Mouse (Mus musculus): ENCODE results near the gene Sec14l1. TPM values are rescaled to one million over a fixed set of nuclear protein-coding genes. Genes with fewer than 3 reads are reported as not detected.
"Not testable (repeated sequence)": the region's sequence is repeated elsewhere in the genome, so short reads cannot be mapped to it uniquely, and the experiment has no call there.

The Sec14l1 gene
- polyA plus RNA-seq (2016; fragmentation: Nextera tagmentation; extraction: Ambion mirVana), result 44.3 and 46.7 TPM in 2 replicates

GRCm38 (mm10) chr11:117114592-117115345 lies at the start of gene Sec14l1:
Gene Sec14l1 (plus strand): TSS chr11:117115168.
- Histone ChIP-seq H3K27ac (peak within 1 kb of the TSS; percentile 93), H3K9me3 (peaks cover 3% of the 10 kb centered on the region; the same call in 1 of the 2 replicates), H3K27me3 (ENCODE audit: poor library complexity, severe bottlenecking) (no peaks in the 10 kb centered on the region)

GRCm38 (mm10) chr11:117065602-117066001 lies 49.4 kb upstream of the Sec14l1 start:
- H3K4me1 ChIP-seq, result peaks cover 23% of the 10 kb centered on the region
- not testable (repeated sequence) for H3K4me3 ChIP-seq; H3K36me3 ChIP-seq (replicated peaks); H3K27me3 ChIP-seq (ENCODE audit: poor library complexity, severe bottlenecking); DNase-seq (ENCODE audit: extremely low spot score, low spot score); H3K27ac ChIP-seq; H3K9me3 ChIP-seq
- WGBS, result 92% methylated on average over 5 of the region's 5 CpGs

More at GRCm38 (mm10) chr11:117114592-117115345, at the start of gene Sec14l1:
- DNase-seq (ENCODE audit: extremely low spot score, low spot score), result peak; percentile 100
- Histone ChIP-seq H3K4me1 (peaks cover 67% of the 10 kb centered on the region), H3K36me3 (replicated peaks) (peaks cover 15% of the 10 kb centered on the region), H3K4me3 (peak within 1 kb of the TSS; percentile 75)
- 1% methylated on average over 67 of the region's 67 CpGs for WGBS

- Histone ChIP-seq H3K27ac (no peak overlapping the region), H3K9me3 (no peaks in the 10 kb centered on the region), H3K4me3 (no peak overlapping the region), H3K36me3 (replicated peaks) (no peaks in the 10 kb centered on the region), H3K27me3 (ENCODE audit: poor library complexity, severe bottlenecking) (peaks cover 12% of the 10 kb centered on the region), H3K4me1 (peaks cover 19% of the 10 kb centered on the region)
- no peak for DNase-seq (ENCODE audit: extremely low spot score, low spot score)
- WGBS, result 83% methylated on average over 5 of the region's 5 CpGs
Measured at GRCm38 (mm10) chr11:117066738-117067137, 48.2 kb upstream of the Sec14l1 start.

GRCm38 (mm10) chr11:117068332-117068731 lies 46.6 kb upstream of the Sec14l1 start:
- no peaks in the 10 kb centered on the region for H3K36me3 ChIP-seq (replicated peaks)
- no peaks in the 10 kb centered on the region for H3K9me3 ChIP-seq
- H3K27me3 ChIP-seq (ENCODE audit: poor library complexity, severe bottlenecking), result peaks cover 16% of the 10 kb centered on the region
- H3K27ac ChIP-seq, result no peak overlapping the region
- H3K4me1 ChIP-seq, result peaks cover 14% of the 10 kb centered on the region
- 82% methylated on average over 1 of the region's 1 CpGs for WGBS
- no peak for DNase-seq (ENCODE audit: extremely low spot score, low spot score)
- no peak overlapping the region for H3K4me3 ChIP-seq

GRCm38 (mm10) chr11:117069027-117069426 lies 45.9 kb upstream of the Sec14l1 start:
- H3K27ac ChIP-seq, result no peak overlapping the region
- no peak for DNase-seq (ENCODE audit: extremely low spot score, low spot score)
- H3K9me3 ChIP-seq, result no peaks in the 10 kb centered on the region
- H3K27me3 ChIP-seq (ENCODE audit: poor library complexity, severe bottlenecking), result peaks cover 16% of the 10 kb centered on the region
- H3K36me3 ChIP-seq (replicated peaks), result no peaks in the 10 kb centered on the region
- peaks cover 8% of the 10 kb centered on the region for H3K4me1 ChIP-seq
- WGBS, result 83% methylated on average over 3 of the region's 3 CpGs
- no peak overlapping the region for H3K4me3 ChIP-seq

- H3K9me3 ChIP-seq, result no peaks in the 10 kb centered on the region
- no peak for DNase-seq (ENCODE audit: extremely low spot score, low spot score)
- no peak overlapping the region for H3K4me3 ChIP-seq
- 85% methylated on average over 7 of the region's 7 CpGs for WGBS
- peaks cover 16% of the 10 kb centered on the region for H3K27me3 ChIP-seq (ENCODE audit: poor library complexity, severe bottlenecking)
- H3K36me3 ChIP-seq (replicated peaks), result no peaks in the 10 kb centered on the region
- no peak overlapping the region for H3K27ac ChIP-seq
- H3K4me1 ChIP-seq, result peaks cover 5% of the 10 kb centered on the region; the same call in 1 of the 2 replicates
Measured at GRCm38 (mm10) chr11:117070711-117071110, 44.3 kb upstream of the Sec14l1 start.

GRCm38 (mm10) chr11:117072128-117072527 lies 42.8 kb upstream of the Sec14l1 start:
- H3K36me3 ChIP-seq (replicated peaks), result no peaks in the 10 kb centered on the region
- peak overlapping the region; percentile 21; the same call in 1 of the 2 replicates for H3K4me3 ChIP-seq
- DNase-seq (ENCODE audit: extremely low spot score, low spot score), result peak; percentile 89
- peak overlapping the region; percentile 64 for H3K27ac ChIP-seq
- WGBS, result 3% methylated on average over 13 of the region's 13 CpGs
- H3K27me3 ChIP-seq (ENCODE audit: poor library complexity, severe bottlenecking), result peaks cover 16% of the 10 kb centered on the region
- H3K9me3 ChIP-seq, result no peaks in the 10 kb centered on the region
- H3K4me1 ChIP-seq, result peaks cover 16% of the 10 kb centered on the region

GRCm38 (mm10) chr11:117073426-117073825 lies 41.5 kb upstream of the Sec14l1 start:
- Histone ChIP-seq H3K36me3 (replicated peaks) (peaks cover 10% of the 10 kb centered on the region), H3K4me3 (no peak overlapping the region), H3K9me3 (no peaks in the 10 kb centered on the region), H3K4me1 (peaks cover 28% of the 10 kb centered on the region), H3K27ac (no peak overlapping the region), H3K27me3 (ENCODE audit: poor library complexity, severe bottlenecking) (peaks cover 16% of the 10 kb centered on the region)
- no peak for DNase-seq (ENCODE audit: extremely low spot score, low spot score)
- WGBS, result 94% methylated on average over 9 of the region's 9 CpGs

GRCm38 (mm10) chr11:117076576-117077196 lies 38.3 kb upstream of the Sec14l1 start:
- Histone ChIP-seq H3K27ac (peak overlapping the region; percentile 95), H3K4me3 (peak overlapping the region; percentile 96), H3K4me1 (peaks cover 41% of the 10 kb centered on the region), H3K27me3 (ENCODE audit: poor library complexity, severe bottlenecking) (peaks cover 4% of the 10 kb centered on the region), H3K9me3 (no peaks in the 10 kb centered on the region), H3K36me3 (replicated peaks) (peaks cover 42% of the 10 kb centered on the region)
- peak; percentile 90 for DNase-seq (ENCODE audit: extremely low spot score, low spot score)
- under 1% methylated on average over 54 of the region's 54 CpGs for WGBS

GRCm38 (mm10) chr11:117077227-117077626 lies 37.7 kb upstream of the Sec14l1 start:
- Histone ChIP-seq H3K4me3 (peak overlapping the region; percentile 96), H3K4me1 (peaks cover 45% of the 10 kb centered on the region), H3K9me3 (no peaks in the 10 kb centered on the region), H3K27me3 (ENCODE audit: poor library complexity, severe bottlenecking) (no peaks in the 10 kb centered on the region), H3K36me3 (replicated peaks) (peaks cover 42% of the 10 kb centered on the region), H3K27ac (peak overlapping the region; percentile 95)
- DNase-seq (ENCODE audit: extremely low spot score, low spot score), result no peak
- 4% methylated on average over 8 of the region's 8 CpGs for WGBS

- no peaks in the 10 kb centered on the region for H3K9me3 ChIP-seq
- 0 out of 2 replicates have a peak overlapping the region, but pooled peaks have one; percentile 5 for H3K27ac ChIP-seq
- peaks cover 46% of the 10 kb centered on the region for H3K36me3 ChIP-seq (replicated peaks)
- peak overlapping the region; percentile 96 for H3K4me3 ChIP-seq
- DNase-seq (ENCODE audit: extremely low spot score, low spot score), result no peak
- 90% methylated on average over 8 of the region's 8 CpGs for WGBS
- H3K4me1 ChIP-seq, result peaks cover 48% of the 10 kb centered on the region
- no peaks in the 10 kb centered on the region for H3K27me3 ChIP-seq (ENCODE audit: poor library complexity, severe bottlenecking)
Measured at GRCm38 (mm10) chr11:117077902-117078301, 37.1 kb upstream of the Sec14l1 start.

GRCm38 (mm10) chr11:117078637-117079240 lies 36.2 kb upstream of the Sec14l1 start:
- Histone ChIP-seq H3K4me1 (peaks cover 48% of the 10 kb centered on the region), H3K27ac (no peak overlapping the region), H3K36me3 (replicated peaks) (peaks cover 54% of the 10 kb centered on the region), H3K27me3 (ENCODE audit: poor library complexity, severe bottlenecking) (no peaks in the 10 kb centered on the region), H3K4me3 (no peak overlapping the region), H3K9me3 (no peaks in the 10 kb centered on the region)
- DNase-seq (ENCODE audit: extremely low spot score, low spot score), result no peak
- 95% methylated on average over 12 of the region's 12 CpGs for WGBS

All from forebrain, embryonic 10.5 days (tissue).